Comparison of ENCODE assay signal across 22 mouse cellular contexts in the genomic region with DNA sequence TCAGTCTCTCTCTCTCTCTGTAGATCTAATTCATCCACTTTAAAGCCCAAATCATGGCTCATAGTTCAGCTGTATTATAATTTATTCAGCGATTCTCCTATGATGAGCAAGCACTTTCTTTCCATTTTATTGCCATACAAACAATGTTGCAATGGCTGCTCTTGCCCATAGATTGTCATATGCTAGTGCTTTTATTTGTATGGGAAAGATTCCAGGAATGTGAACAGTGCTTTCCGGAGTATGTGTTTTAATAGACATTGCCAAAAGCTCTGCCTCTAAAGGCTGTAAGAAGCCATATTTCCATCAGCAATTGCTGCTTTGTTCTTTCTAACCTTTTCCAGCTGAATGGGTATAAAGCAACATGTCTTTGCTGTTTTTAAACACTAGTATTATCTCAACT.
A peak's percentile ranks its signal among the peaks of the same experiment; 100 is the strongest.
DNase-seq lines count a peak whose midpoint lies in the region; ATAC-seq and TF ChIP-seq lines count a peak whose summit lies in the region.
"Had no signal": no experiment of that assay in that cellular context is flagged by ENCODE, and none has a peak within 500 bp of the region (broad histone marks: within the 10 kb centered on the region; RNA-seq: fewer than 3 reads in every experiment).

No protein-coding gene starts in this region.

- TF ChIP-seq POLR2A in limb, embryonic 14.5 days (IDR thresholded peaks at IDR 0.05; ENCODE audit: borderline replicate concordance, extremely low read depth, insufficient read depth, insufficient read length): no peak

- no peaks in the 10 kb centered on the region for H3K27me3 ChIP-seq in forebrain, embryonic 14.5 days (replicated peaks; ENCODE audit: control insufficient read depth, insufficient read depth, low read length)
- H3K27me3 ChIP-seq in forebrain, embryonic 13.5 days: no peaks in the 10 kb centered on the region
- H3K27me3 ChIP-seq in limb, embryonic 14.5 days (ENCODE audit: control insufficient read depth, insufficient read depth, low read length): no peaks in the 10 kb centered on the region
- no peaks in the 10 kb centered on the region for H3K27me3 ChIP-seq in limb, embryonic 10.5 days (ENCODE audit: low read depth, poor library complexity, severe bottlenecking)
- H3K27me3 ChIP-seq in lung, postnatal 0 days (replicated peaks; ENCODE audit: insufficient read depth, low read length): no peaks in the 10 kb centered on the region
- H3K27me3 ChIP-seq: embryonic facial prominence, embryonic 12.5 days; heart, embryonic 13.5 days; hindbrain, embryonic 13.5 days had no signal

- ATAC-seq in forebrain, embryonic 14.5 days: no peak
- no peak for ATAC-seq in forebrain, embryonic 13.5 days
- no peak for ATAC-seq in limb, embryonic 14.5 days (ENCODE audit: low FRiP score, low read depth)
- ATAC-seq in lung, postnatal 0 days: no peak
- ATAC-seq: hindbrain, postnatal 0 days had no signal

- H3K4me1 ChIP-seq in forebrain, embryonic 14.5 days (ENCODE audit: control insufficient read depth, insufficient read depth, low read length): no peaks in the 10 kb centered on the region
- no peaks in the 10 kb centered on the region for H3K4me1 ChIP-seq in forebrain, embryonic 13.5 days
- H3K4me1 ChIP-seq in limb, embryonic 14.5 days (ENCODE audit: control insufficient read depth, insufficient read depth, low read length): 0 out of 2 replicates have a peak, but pooled peaks cover 2% of the 10 kb centered on the region
- no peaks in the 10 kb centered on the region for H3K4me1 ChIP-seq in limb, embryonic 10.5 days
- no peaks in the 10 kb centered on the region for H3K4me1 ChIP-seq in lung, postnatal 0 days (ENCODE audit: insufficient read depth, low read depth, low read length)
- H3K4me1 ChIP-seq: embryonic facial prominence, embryonic 12.5 days; hindbrain, embryonic 13.5 days had no signal

- WGBS in forebrain, embryonic 14.5 days: 75% methylated on average over 2 of the region's 2 CpGs
- 84% methylated on average over 2 of the region's 2 CpGs for WGBS in forebrain, embryonic 13.5 days
- 32% methylated on average over 2 of the region's 2 CpGs for WGBS in limb, embryonic 14.5 days
- 93% methylated on average over 2 of the region's 2 CpGs for WGBS in limb, embryonic 10.5 days
- 43% methylated on average over 2 of the region's 2 CpGs for WGBS in lung, postnatal 0 days

- no peak overlapping the region for H3K4me2 ChIP-seq in forebrain, embryonic 14.5 days (ENCODE audit: low read length)
- no peak overlapping the region for H3K4me2 ChIP-seq in forebrain, embryonic 13.5 days
- no peak overlapping the region for H3K4me2 ChIP-seq in limb, embryonic 14.5 days (replicated peaks; ENCODE audit: low read depth, low read length, severe bottlenecking)
- no peak overlapping the region for H3K4me2 ChIP-seq in lung, postnatal 0 days (replicated peaks; ENCODE audit: low read depth, low read length)
- H3K4me2 ChIP-seq: embryonic facial prominence, embryonic 12.5 days; heart, embryonic 13.5 days; hindbrain, embryonic 13.5 days had no signal

- H3K9ac ChIP-seq in forebrain, embryonic 14.5 days (ENCODE audit: low read length): no peak overlapping the region
- no peak overlapping the region for H3K9ac ChIP-seq in forebrain, embryonic 13.5 days
- no peak overlapping the region for H3K9ac ChIP-seq in limb, embryonic 14.5 days (ENCODE audit: low read depth, low read length, severe bottlenecking)
- no peak overlapping the region for H3K9ac ChIP-seq in lung, postnatal 0 days (replicated peaks; ENCODE audit: low read depth)
- H3K9ac ChIP-seq: embryonic facial prominence, embryonic 12.5 days; heart, embryonic 13.5 days; hindbrain, embryonic 13.5 days had no signal

- no peak for TF ChIP-seq EP300 in lung, postnatal 0 days (IDR thresholded peaks at IDR 0.05)

- no peaks in the 10 kb centered on the region for H3K9me3 ChIP-seq in forebrain, embryonic 14.5 days (replicated peaks; ENCODE audit: control insufficient read depth, low read length)
- H3K9me3 ChIP-seq in forebrain, embryonic 13.5 days (replicated peaks): no peaks in the 10 kb centered on the region
- H3K9me3 ChIP-seq in limb, embryonic 14.5 days (ENCODE audit: control insufficient read depth, low read length): no peaks in the 10 kb centered on the region
- H3K9me3 ChIP-seq in limb, embryonic 10.5 days (replicated peaks): no peaks in the 10 kb centered on the region
- H3K9me3 ChIP-seq in lung, postnatal 0 days (ENCODE audit: low read length): no peaks in the 10 kb centered on the region
- H3K9me3 ChIP-seq: embryonic facial prominence, embryonic 12.5 days; heart, embryonic 13.5 days; hindbrain, embryonic 13.5 days had no signal

- no peak overlapping the region for H3K27ac ChIP-seq in forebrain, embryonic 14.5 days (ENCODE audit: low read depth, low read length)
- no peak overlapping the region for H3K27ac ChIP-seq in forebrain, embryonic 13.5 days
- H3K27ac ChIP-seq in limb, embryonic 14.5 days (replicated peaks; ENCODE audit: low read depth, low read length): no peak overlapping the region
- no peak overlapping the region for H3K27ac ChIP-seq in limb, embryonic 10.5 days
- H3K27ac ChIP-seq in lung, postnatal 0 days (ENCODE audit: low read length): no peak overlapping the region
- H3K27ac ChIP-seq: embryonic facial prominence, embryonic 12.5 days; gastrocnemius, adult 2 months; heart, embryonic 13.5 days; hindbrain, embryonic 13.5 days; hindbrain, postnatal 0 days had no signal

- DNase-seq in forebrain, embryonic 14.5 days (ENCODE audit: low spot score): peak; percentile 46
- peak; percentile 79 for DNase-seq in limb, embryonic 14.5 days (ENCODE audit: low spot score)
- DNase-seq in limb, embryonic 10.5 days (ENCODE audit: low spot score): no peak
- peak; percentile 71 for DNase-seq in lung, postnatal 0 days (ENCODE audit: low spot score)
- no peak for DNase-seq in lung, postnatal 4 days
- DNase-seq in adrenal gland, postnatal 4 days (ENCODE audit: low spot score in 2 of 2): no peak
- no peak for DNase-seq in adrenal gland, adult (ENCODE audit: inconsistent age in 2 of 2, low spot score in 1 of 2)
- DNase-seq: adrenal gland, adult 2 months; adrenal gland, postnatal 25 days; cerebellum, adult 11 months; cerebellum, adult 8-10 months; cerebellum, postnatal 14 days; embryo, embryonic 11 days; gastrocnemius, adult 2 months; gastrocnemius, postnatal 25 days; heart, adult 11 months; heart, postnatal 10 days had no signal

- no peak overlapping the region for H3K4me3 ChIP-seq in forebrain, embryonic 14.5 days (ENCODE audit: low read depth, low read length)
- no peak overlapping the region for H3K4me3 ChIP-seq in forebrain, embryonic 13.5 days
- no peak overlapping the region for H3K4me3 ChIP-seq in limb, embryonic 14.5 days (replicated peaks; ENCODE audit: low read length)
- H3K4me3 ChIP-seq in limb, embryonic 10.5 days: no peak overlapping the region
- no peak overlapping the region for H3K4me3 ChIP-seq in lung, postnatal 0 days (ENCODE audit: low read depth, low read length)
- H3K4me3 ChIP-seq: embryonic facial prominence, embryonic 12.5 days; gastrocnemius, adult 2 months; heart, embryonic 13.5 days; hindbrain, embryonic 13.5 days had no signal

- no peak for TF ChIP-seq CTCF in lung, postnatal 0 days (IDR thresholded peaks at IDR 0.05)

- H3K36me3 ChIP-seq in forebrain, embryonic 14.5 days (ENCODE audit: control insufficient read depth, insufficient read depth, low read length): no peaks in the 10 kb centered on the region
- H3K36me3 ChIP-seq in forebrain, embryonic 13.5 days (ENCODE audit: poor library complexity, severe bottlenecking): no peaks in the 10 kb centered on the region
- H3K36me3 ChIP-seq in limb, embryonic 14.5 days (ENCODE audit: control insufficient read depth, insufficient read depth, low read length): no peaks in the 10 kb centered on the region
- H3K36me3 ChIP-seq in limb, embryonic 10.5 days: no peaks in the 10 kb centered on the region
- no peaks in the 10 kb centered on the region for H3K36me3 ChIP-seq in lung, postnatal 0 days (ENCODE audit: insufficient read depth, low read length)
- H3K36me3 ChIP-seq: embryonic facial prominence, embryonic 12.5 days; heart, embryonic 13.5 days; hindbrain, embryonic 13.5 days had no signal

Comparison
In these comparisons a context has a peak if more than half of its experiments do, and no peak if none do; other contexts are left out.
1. DNase-seq: peak in forebrain, embryonic 14.5 days (single experiment), limb, embryonic 14.5 days (single experiment) and lung, postnatal 0 days (single experiment); none in limb, embryonic 10.5 days (single experiment), lung, postnatal 4 days (0 of 2), adrenal gland, postnatal 4 days (0 of 2) and adrenal gland, adult (0 of 2).